Mouse (Mus musculus): ENCODE measurements around the gene Fibcd1.

DNA sequence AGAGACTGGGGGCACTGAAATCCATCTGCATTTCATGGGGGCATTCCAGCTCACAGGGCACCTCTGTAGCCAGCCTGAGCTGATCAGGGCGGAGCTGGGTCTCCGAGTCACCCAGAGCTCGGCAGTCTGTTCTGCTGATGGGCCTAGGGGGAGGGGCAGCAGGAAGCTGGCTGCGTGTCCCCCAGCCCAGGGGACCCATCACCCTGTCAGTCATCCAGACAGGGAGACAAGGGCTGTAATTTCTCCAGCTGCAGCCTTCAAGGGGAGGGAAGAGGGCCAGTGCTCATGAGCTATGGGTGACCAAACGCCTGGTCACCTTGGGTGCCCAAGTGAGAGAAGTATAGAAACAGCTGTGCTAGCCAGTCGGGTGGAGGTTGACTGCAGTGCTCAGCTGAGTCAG lies 8.8 kb downstream of the Fibcd1 start:
- TF ChIP-seq CTCF (IDR thresholded peaks at IDR 0.05; ENCODE audit: low read depth) = no peak
- TF ChIP-seq EP300 (IDR thresholded peaks at IDR 0.05; ENCODE audit: low read depth) = no peak
